Mouse (Mus musculus) WW6 (cell line): ENCODE results near the gene Fam81b.

Source experiments
- DNase-seq: peaks from one replicate; pipeline ENCODE4 v3.0.0-alpha.2; 2013; ENCODE audit warnings: low read depth, low spot score

The Fam81b gene

GRCm38 (mm10) chr13:76304637-76305122 is at the start of gene Fam81b:
Fam81b (minus strand) TSS chr13:76305072.
- no peak for DNase-seq

GRCm38 (mm10) chr13:76345941-76346340 is 41.1 kb upstream of the Fam81b start:
- DNase-seq, result peak; percentile 3

GRCm38 (mm10) chr13:76318635-76319034 is 13.8 kb upstream of the Fam81b start:
- DNase-seq, result no peak

- no peak for DNase-seq
Observed at GRCm38 (mm10) chr13:76311580-76311979, 6.7 kb upstream of the Fam81b start.

- DNase-seq, result no peak
Observed at GRCm38 (mm10) chr13:76308811-76309210, 3.9 kb upstream of the Fam81b start.

GRCm38 (mm10) chr13:76305655-76306365 is 938 bp upstream of the Fam81b start:
- DNase-seq, result no peak

GRCm38 (mm10) chr13:76305241-76305640 is 369 bp upstream of the Fam81b start:
- no peak for DNase-seq

GRCm38 (mm10) chr13:76304201-76304600 is 671 bp downstream of the Fam81b start:
- no peak for DNase-seq

GRCm38 (mm10) chr13:76303160-76303559 is 1.7 kb downstream of the Fam81b start:
- no peak for DNase-seq

- DNase-seq, result no peak
Observed at GRCm38 (mm10) chr13:76302056-76302455, 2.8 kb downstream of the Fam81b start.

GRCm38 (mm10) chr13:76292050-76292449 is 12.8 kb downstream of the Fam81b start:
- DNase-seq, result no peak

GRCm38 (mm10) chr13:76284597-76284996 is 20.3 kb downstream of the Fam81b start:
- no peak for DNase-seq

GRCm38 (mm10) chr13:76264361-76265026 is 40.4 kb downstream of the Fam81b start:
- no peak for DNase-seq

- DNase-seq, result no peak
Observed at GRCm38 (mm10) chr13:76258766-76259165, 46.1 kb downstream of the Fam81b start.

- no peak for DNase-seq
Observed at GRCm38 (mm10) chr13:76256350-76256749, 48.5 kb downstream of the Fam81b start.

- no peak for DNase-seq
Observed at GRCm38 (mm10) chr13:76250092-76250491, 54.8 kb downstream of the Fam81b start.

- DNase-seq, result no peak
Observed at GRCm38 (mm10) chr13:76249066-76249465, 55.8 kb downstream of the Fam81b start.

- peak; percentile 11 for DNase-seq
Observed at GRCm38 (mm10) chr13:76215397-76215796, 89.5 kb downstream of the Fam81b start.

- DNase-seq, result no peak
Observed at GRCm38 (mm10) chr13:76214928-76215327, 89.9 kb downstream of the Fam81b start.

- DNase-seq, result no peak
Observed at GRCm38 (mm10) chr13:76199943-76200342, 104.9 kb downstream of the Fam81b start.

- DNase-seq, result no peak
Observed at GRCm38 (mm10) chr13:76197297-76197848, 107.5 kb downstream of the Fam81b start.

- no peak for DNase-seq
Observed at GRCm38 (mm10) chr13:76195431-76196138, 109.3 kb downstream of the Fam81b start.
